Mouse (Mus musculus): ENCODE measurements around the gene Magea4. TPM values are rescaled to one million over a fixed set of nuclear protein-coding genes. Genes with fewer than 3 reads are reported as not detected.

Gene Magea4
- not detected for total RNA-seq (2021)
- long read RNA-seq, experiment 1, result 0 reads
- long read RNA-seq, experiment 2, result 0 reads

DNA sequence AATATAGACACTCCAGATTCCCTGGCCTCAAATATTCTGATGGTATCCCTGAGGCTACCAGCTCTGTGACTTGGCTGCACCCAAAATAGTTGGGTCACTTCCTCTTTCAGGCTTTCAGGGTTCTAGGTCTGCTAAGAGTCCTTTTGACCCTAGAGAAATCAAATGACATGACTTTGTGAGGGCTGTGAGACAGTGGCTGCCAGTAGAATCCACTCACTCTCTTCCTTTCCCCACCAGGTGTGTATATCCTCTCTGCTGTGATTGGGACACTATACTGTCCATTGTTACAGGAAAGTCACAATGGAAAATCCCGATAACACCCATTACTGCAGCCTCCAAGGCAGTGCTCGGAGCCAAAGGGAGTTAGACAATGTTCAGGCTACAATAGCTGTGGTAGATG lies at the start of gene Magea4:
Gene Magea4, plus strand, starts transcription at position 301 of the 400 bp plus-strand sequence.
- DNase-seq, result no peak

DNA sequence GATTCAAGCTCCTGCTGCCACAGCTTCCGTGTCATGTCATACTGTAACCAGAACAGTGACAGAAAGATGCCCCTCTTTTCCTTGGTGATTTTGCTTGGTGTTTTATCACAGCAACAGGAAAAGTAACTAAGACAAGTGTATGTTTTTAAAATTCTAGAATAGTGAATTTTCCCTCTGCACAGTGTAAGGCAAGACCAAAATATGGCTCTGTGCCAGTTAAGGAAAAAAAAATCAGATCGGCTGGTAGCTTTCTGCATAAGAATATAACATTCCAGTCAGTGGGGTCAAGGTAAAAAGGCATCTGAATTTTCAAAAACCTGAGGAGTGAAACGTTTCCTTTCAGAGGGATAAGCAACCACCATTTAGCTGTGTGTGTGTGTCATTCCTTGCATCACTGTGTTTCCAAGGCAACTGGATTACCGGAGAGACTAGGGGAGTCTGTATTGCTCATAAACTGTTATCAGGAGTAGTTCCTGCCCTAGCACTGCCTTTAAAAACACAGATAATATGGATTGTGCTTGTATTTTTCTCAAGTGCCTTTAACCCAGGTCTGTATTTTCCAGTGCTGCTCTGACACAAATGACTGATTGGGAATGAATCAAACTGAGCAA lies 18.8 kb upstream of the Magea4 start:
- DNase-seq, result no peak

DNA sequence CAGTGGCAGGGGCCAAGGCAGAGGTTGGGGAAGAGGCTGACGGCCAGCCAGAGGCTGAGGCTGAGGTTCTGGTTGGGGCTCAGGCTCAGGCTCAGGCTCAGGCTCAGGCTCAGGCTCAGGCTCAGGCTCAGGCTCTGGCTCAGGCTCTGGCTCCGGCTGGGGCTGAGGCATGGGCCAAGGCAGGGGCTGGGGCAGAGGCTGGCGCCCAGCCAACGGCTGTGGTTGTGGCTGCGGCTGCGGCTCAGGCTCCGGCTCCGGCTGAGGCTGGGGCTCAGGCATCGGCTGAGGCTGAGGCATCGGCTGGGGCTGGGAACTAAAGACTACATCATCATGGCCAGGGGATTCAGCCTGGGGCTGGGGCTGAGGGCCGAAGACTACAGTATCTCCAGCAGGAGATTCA lies 48.8 kb downstream of the Magea4 start:
- no peak for DNase-seq

Small RNAs within 50 kb of the gene (microRNA-seq; reads per million reads assigned to microRNA genes)
- 179 to 256 reads per million in 2 experiments for gene Mir224
- 2.5 to 13.4 reads per million in 2 experiments for gene Mir452

Other genes starting within 250 kb of the Magea4 start
- not detected for gene Fate1, start 249.0 kb upstream of the Magea4 start, total RNA-seq (2021)
- not detected for gene Cnga2, start 230.2 kb upstream of the Magea4 start, total RNA-seq (2021)
- 1 to 10 TPM in 1 of 2 experiments, under 1 TPM in 1; 0.79 to 1.1 TPM for gene Gabre, start 52.8 kb downstream of the Magea4 start, total RNA-seq (2021)
- gene Magea10, start 164.8 kb downstream of the Magea4 start, total RNA-seq (2021), result not detected